Mouse (Mus musculus): Measurements from ENCODE around the gene A030014E15Rik.
"Not testable (repeated sequence)": the region's sequence is repeated elsewhere in the genome, so short reads cannot be mapped to it uniquely, and the experiment has no call there.

The A030014E15Rik gene

DNA sequence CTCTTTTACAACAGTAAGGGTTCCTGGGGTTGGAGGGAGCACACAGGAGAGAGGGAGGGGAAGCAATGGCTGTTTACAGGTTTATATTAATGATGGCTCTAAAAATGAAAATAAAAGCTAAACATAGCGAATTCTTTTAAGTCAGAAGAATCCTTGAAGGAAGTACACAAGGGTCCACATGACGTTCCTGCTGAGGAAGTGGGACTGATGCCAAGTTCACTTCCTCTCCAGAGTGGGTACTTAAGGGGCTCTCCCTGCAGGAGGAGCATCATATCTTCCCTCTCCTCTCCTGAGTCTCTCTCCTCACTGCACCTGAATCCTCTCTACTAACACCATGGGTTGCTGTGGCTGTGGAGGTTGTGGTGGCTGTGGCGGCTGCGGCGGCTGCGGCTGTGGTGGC is at the start of gene A030014E15Rik:
A030014E15Rik (plus strand) TSS at position 268 of the 400 bp plus-strand sequence.
- DNase-seq (ENCODE audit: inconsistent age in 2 of 2, low spot score in 1 of 2), result no peak

GRCm38 (mm10) chr1:82879172-82879571 is 45.5 kb upstream of the A030014E15Rik start:
- DNase-seq (ENCODE audit: inconsistent age in 2 of 2, low spot score in 1 of 2), result no peak

- no peak for DNase-seq (ENCODE audit: inconsistent age in 2 of 2, low spot score in 1 of 2)
Observed at GRCm38 (mm10) chr1:82880196-82880595, 44.5 kb upstream of the A030014E15Rik start.

GRCm38 (mm10) chr1:82893269-82893668 is 31.4 kb upstream of the A030014E15Rik start:
- DNase-seq (ENCODE audit: inconsistent age in 2 of 2, low spot score in 1 of 2), result no peak

DNA sequence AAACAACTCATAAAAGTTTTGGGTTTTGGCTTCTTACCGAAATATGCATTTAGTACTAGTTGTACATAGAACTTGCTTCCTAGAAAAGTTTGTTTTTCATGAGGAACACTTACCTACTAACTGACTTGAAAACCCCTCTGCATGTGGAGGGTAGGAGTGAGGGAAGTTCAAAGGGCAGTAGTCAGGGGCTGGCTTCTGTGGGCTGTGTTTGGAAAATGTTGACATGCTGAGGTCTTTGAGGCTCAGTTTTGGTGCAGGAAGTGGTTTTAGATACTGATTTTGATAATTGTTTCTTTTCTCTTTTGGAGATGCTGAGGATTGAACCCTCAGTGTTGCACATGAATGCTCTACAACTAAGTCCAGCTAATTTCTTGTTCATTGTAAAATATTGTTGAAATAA is 24.1 kb upstream of the A030014E15Rik start:
- no peak for DNase-seq (ENCODE audit: inconsistent age in 2 of 2, low spot score in 1 of 2)

GRCm38 (mm10) chr1:82901201-82901600 is 23.5 kb upstream of the A030014E15Rik start:
- DNase-seq (ENCODE audit: inconsistent age in 2 of 2, low spot score in 1 of 2), result no peak

GRCm38 (mm10) chr1:82905886-82906285 is 18.8 kb upstream of the A030014E15Rik start:
- no peak for DNase-seq (ENCODE audit: inconsistent age in 2 of 2, low spot score in 1 of 2)

DNA sequence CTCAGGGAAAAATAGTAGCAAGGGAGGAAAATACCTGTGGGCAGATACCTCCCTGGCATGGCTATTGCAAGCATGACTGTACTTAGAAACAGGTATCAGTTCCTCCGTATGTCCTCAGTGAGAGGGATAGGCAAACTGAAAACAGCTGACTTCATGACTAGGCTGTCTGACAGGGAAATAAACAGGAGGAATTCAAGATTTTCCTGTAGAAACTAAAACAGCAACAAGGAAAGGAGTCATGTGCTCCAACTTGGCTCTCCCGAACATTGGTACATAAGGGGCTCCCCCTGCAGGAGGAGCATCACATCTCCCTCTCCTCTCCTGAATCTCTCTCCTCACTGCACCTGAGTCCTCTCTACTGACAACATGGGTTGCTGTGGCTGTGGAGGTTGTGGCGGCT is 11.7 kb upstream of the A030014E15Rik start, which contains the start of gene A030005L19Rik:
A030005L19Rik (plus strand) TSS at position 301 of the 400 bp plus-strand sequence.
- no peak for DNase-seq (ENCODE audit: inconsistent age in 2 of 2, low spot score in 1 of 2)

DNA sequence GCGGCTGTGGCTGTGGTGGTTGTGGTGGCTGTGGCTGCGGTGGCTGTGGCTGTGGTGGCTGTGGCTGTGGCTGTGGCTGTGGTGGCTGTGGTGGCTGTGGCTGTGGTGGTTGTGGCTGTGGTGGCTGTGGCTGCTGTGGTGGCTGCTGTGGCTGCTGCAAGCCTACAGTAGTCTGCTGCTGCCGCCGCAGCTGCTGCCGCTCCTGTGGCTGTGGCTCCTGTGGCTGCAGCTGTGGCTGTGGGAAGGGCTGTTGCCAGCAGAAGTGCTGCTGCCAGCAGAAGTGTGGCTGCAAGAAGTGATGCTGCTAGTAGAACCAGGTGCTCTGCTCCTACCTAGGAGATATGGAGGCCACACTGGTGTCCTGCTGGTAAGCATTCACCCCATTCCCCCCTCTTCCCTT is 11.3 kb upstream of the A030014E15Rik start:
- DNase-seq (ENCODE audit: inconsistent age in 2 of 2, low spot score in 1 of 2), result not testable (repeated sequence)

DNA sequence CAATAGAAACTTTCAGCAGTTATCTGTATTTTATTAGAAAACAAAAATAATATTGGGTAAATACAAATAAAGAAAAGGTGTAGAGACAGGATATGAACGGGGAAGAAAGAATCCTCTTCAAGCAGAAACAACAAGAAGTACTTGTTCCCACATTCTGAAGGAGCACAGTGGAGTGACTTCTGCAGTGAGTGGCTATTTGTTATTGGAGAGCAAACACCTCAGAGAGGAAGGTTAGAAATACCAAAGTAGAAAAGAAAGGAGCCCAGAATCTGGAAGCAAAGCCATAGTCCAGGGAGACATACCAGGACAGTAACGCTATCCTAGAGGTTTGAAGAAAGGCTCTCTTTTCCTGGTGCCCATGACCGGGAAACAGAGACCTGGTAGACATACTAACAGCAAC is 5.8 kb downstream of the A030014E15Rik start:
- DNase-seq (ENCODE audit: inconsistent age in 2 of 2, low spot score in 1 of 2), result not testable (repeated sequence)

- DNase-seq (ENCODE audit: inconsistent age in 2 of 2, low spot score in 1 of 2), result not testable (repeated sequence)
Observed at GRCm38 (mm10) chr1:82931326-82931725, 6.6 kb downstream of the A030014E15Rik start, which contains the start of gene Gm6217. Gm6217 (minus strand) TSS chr1:82931399.

DNA sequence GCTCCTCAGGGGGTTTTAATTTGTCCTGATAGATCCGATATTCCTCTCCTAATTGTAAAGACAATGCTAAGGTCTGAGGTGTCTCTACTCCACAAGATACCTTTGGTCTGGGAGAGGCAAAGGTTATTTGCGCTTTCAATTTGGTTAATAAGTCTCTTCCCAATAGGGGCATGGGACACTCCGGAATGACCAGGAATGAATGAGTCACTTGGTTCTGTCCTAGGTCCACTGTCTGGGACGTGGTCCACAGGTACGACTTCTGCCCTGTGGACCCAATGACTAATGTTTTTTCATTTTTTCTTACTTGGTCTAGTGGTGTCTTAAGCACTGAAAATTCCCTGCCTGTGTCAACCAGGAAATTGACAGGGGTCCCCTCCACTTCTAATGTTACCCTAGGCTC is 13.9 kb downstream of the A030014E15Rik start:
- no peak for DNase-seq (ENCODE audit: inconsistent age in 2 of 2, low spot score in 1 of 2)

DNA sequence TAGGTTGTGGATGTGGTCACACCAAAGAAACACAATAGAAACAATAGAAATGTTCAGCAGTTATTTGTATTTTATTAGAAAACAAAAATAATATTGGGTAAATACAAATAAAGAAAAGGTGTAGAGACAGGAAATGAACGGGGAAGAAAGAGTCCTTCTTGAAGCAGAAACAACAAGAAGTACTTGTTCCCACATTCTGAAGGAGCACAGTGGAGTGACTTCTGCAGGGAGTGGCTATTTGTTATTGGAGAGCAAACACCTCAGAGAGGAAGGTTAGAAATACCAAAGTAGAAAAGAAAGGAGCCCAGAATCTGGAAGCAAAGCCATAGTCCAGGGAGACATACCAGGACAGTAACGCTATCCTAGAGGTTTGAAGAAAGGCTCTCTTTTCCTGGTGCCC is 17.8 kb downstream of the A030014E15Rik start:
- DNase-seq (ENCODE audit: inconsistent age in 2 of 2, low spot score in 1 of 2), result not testable (repeated sequence)

DNA sequence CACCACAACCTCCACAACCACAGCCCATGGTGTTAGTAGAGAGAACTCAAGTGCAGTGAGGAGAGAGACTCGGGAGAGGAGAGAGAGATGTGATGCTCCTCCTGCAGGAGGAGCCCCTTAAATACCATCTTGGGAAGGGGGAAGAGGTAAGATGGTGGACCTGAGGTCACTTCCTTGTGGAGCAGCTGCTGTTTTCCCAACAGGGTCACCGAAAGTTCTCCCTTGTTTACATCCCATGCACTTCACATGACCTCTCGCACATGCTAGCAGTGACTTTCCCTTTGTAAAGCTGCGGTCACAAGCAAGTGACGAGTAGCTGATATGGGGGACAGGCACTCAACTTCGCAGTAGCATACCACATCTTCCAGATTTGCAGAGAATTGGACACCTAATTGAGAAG is 18.6 kb downstream of the A030014E15Rik start, which contains the start of gene A030003K21Rik:
A030003K21Rik (minus strand) TSS at position 94 of the 400 bp plus-strand sequence.
- not testable (repeated sequence) for DNase-seq (ENCODE audit: inconsistent age in 2 of 2, low spot score in 1 of 2)

- DNase-seq (ENCODE audit: inconsistent age in 2 of 2, low spot score in 1 of 2), result not testable (repeated sequence)
Observed at GRCm38 (mm10) chr1:82946029-82946428, 21.3 kb downstream of the A030014E15Rik start.

DNA sequence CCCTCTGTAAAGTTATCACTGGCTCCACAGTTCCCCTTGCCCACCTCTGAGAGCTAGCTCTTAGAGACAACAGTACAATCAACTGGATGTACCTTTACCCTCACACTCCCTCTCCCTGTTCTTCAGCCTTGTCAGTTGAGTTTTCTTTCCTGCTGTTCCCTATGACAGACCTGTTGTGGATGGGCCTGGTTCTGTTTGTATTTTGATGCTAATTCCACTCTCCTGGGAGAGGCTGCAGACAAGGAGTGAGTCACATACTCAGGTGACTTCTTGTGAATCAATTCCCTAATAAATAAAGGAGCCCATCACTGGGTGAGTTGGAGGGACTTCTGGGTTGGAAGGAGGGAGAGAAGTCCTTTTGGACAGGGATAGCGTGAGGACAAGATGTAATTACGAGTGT is 23.9 kb downstream of the A030014E15Rik start:
- no peak for DNase-seq (ENCODE audit: inconsistent age in 2 of 2, low spot score in 1 of 2)

DNA sequence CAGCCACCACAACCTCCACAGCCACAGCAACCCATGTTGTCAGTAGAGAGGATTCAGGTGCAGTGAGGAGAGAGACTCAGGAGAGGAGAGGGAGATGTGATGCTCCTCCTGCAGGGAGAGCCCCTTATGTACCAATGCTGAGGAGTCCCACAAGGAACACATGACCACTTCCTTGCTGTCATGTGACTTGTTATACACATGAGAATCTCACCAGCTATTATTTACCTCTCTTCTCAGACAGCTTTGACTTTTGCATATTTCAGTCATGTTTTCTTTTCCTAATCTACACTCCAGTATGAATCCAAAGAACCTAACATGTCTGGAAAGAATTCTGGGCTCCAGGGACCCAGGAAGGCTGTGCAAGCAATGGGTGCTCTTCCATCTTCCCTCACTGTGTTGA is 31.2 kb downstream of the A030014E15Rik start, which contains the start of gene Gm7544:
Gm7544 (minus strand) TSS at position 101 of the 400 bp plus-strand sequence.
- not testable (repeated sequence) for DNase-seq (ENCODE audit: inconsistent age in 2 of 2, low spot score in 1 of 2)

DNA sequence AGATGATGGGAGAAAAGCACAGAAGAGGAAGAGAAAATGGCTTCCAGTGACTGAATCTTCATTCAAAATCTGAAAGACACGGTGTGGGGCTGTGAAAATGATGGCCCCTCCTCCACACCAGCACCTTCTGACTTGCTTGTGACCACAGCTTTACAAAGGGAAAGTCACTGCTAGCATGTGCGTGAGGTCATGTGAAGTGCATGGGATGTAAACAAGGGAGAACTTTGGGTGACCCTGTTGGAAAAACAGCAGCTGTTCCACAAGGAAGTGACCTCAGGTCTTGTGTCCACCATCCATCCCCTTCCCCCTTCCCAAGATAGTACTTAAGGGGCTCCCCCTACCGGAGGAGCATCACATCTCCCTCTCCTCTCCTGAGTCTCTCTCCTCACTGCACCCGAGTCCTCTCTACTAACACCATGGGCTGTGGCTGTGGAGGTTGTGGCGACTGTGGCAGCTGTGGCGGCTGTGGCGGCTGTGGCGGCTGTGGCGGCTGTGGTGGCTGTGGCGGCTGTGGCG is 35.2 kb downstream of the A030014E15Rik start, which contains the start of gene Gm47955:
Gm47955 (plus strand) TSS at position 417 of the 516 bp plus-strand sequence.
- DNase-seq (ENCODE audit: inconsistent age in 2 of 2, low spot score in 1 of 2), result no peak

DNA sequence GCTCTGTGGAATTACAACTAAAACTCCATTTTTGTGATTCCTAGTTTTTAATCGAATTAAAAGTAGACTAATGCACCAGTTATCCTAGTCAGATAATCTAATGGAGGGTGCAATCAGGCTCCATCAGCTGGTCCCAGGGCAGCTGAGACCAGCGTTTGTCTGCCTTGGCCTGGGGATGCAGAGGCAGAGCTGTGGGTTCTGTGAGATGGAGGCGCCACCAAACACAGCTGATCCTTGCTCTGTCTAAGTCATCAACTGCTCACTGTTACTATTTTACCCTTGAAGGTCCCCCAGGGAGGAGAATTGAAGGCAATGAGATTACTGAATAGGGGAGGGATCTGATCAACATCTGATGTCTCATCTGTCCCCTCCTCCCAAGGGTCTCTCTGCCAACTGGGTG is 41.7 kb downstream of the A030014E15Rik start:
- DNase-seq (ENCODE audit: inconsistent age in 2 of 2, low spot score in 1 of 2), result no peak

DNA sequence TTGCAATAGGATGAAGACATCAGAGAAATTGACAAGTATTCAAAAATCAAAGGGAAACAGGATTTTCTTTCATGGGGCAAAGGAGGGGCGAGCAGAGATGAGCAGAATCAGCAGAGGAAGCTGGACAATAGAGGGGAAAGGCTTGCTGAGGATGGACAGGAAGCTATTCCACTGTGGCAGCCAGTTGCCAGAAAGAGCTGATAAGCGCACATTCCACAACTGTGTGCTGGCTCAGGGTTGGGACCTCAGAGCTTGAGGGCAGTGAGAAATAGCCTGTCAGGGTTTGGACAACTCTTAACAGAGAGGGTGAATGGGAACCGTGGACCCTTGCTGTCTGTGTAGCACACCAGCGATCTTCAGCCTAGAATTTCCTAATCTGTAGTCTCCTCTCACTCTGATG is 47.3 kb downstream of the A030014E15Rik start:
- DNase-seq (ENCODE audit: inconsistent age in 2 of 2, low spot score in 1 of 2), result peak; percentile 62 to 79

DNA sequence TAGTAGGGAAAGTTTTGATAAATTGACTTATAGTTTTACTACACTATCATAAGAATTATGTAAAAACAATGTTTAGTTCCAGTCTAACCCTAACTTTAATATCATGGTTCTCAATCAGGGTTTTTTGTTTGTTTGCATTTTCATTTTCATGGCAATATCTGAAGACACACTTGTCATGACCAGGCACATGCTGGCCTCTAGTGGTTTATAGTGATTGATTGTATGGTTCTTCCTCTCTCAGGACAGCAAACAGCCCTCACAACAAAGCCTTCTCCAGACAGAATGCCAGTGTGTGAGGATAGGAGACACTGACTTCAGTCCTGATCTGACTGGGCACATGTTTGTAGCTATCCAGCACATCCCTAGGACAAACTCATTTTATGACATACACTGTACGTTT is 48.5 kb downstream of the A030014E15Rik start:
- peak in 1 of 2 experiments; percentile 35 for DNase-seq (ENCODE audit: inconsistent age in 2 of 2, low spot score in 1 of 2)

DNA sequence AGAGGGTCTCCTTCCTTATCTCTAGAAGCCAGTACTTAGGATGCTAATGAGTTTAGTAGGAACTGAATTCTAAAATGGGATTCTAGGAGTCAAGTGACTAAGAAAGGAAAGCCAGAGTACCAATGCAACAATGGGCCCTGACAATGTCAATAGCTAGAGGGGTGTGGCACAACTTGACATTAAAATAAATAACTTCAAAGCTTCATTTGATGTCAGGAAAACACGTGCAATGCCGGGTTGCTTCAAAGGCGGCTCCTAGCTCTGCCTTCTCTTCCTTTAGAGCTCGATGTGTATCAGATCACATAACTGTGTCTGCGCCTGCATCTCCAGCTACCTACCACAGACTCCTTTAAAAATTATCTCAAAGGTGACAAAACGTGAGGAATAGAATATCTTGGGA is 49.2 kb downstream of the A030014E15Rik start:
- no peak for DNase-seq (ENCODE audit: inconsistent age in 2 of 2, low spot score in 1 of 2)

- peak in 1 of 2 experiments; percentile 36 for DNase-seq (ENCODE audit: inconsistent age in 2 of 2, low spot score in 1 of 2)
Observed at GRCm38 (mm10) chr1:82974342-82974741, 49.6 kb downstream of the A030014E15Rik start.
